Mouse (Mus musculus): ENCODE data around the gene Pim3. TPM values are rescaled to one million over a fixed set of nuclear protein-coding genes. Genes with fewer than 3 reads are reported as not detected.

Pim3 gene
- polyA plus RNA-seq, 2 experiments = 3.1 to 8.5 TPM

DNA sequence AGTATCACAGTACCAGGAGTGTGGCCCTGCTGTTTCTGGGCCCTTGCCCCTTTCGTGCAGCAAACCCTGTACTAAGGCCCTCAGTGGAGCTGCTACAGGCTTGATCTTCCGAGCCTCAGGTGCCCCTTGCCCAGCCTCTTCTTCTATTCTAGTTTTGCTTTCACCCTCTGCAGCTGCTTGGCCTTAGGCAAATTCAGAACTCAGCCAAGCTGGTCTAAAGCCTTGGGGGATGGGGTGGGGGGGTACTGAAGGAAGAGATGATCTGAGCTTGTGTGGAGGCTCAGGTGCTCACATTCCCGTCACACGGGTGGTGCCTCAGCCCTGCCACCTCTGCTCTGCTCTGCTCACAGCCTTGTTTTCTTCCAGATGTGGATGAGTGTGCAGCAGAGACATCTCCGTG is 38.6 kb upstream of the Pim3 start:
- WGBS (ENCODE audit: insufficient replicate concordance) = 82% methylated on average over 5 of the region's 5 CpGs
- DNase-seq (ENCODE audit: low read depth in 3 of 3, low spot score in 3 of 3) (no peak), ATAC-seq (ENCODE audit: insufficient read depth) (no peak)
- Histone ChIP-seq H3K9me3 (ENCODE audit: control insufficient read depth, low read length) (no peaks in the 10 kb centered on the region), H3K27ac (no peak overlapping the region), H3K27me3 (ENCODE audit: control insufficient read depth, insufficient read depth, low read length) (no peaks in the 10 kb centered on the region), H3K36me3 (replicated peaks; ENCODE audit: control insufficient read depth, insufficient read depth, low read depth) (peaks cover 9% of the 10 kb centered on the region), H3K4me3 (ENCODE audit: insufficient read depth in 1 of 2, low read depth in 2 of 2, low read length in 2 of 2) (no peak overlapping the region), H3K4me2 (ENCODE audit: low read depth) (no peak overlapping the region), H3K4me1 (replicated peaks; ENCODE audit: control insufficient read depth in 2 of 2, insufficient read depth in 2 of 2, low read length in 1 of 2) (peaks cover 6% of the 10 kb centered on the region in 2 experiments; a peak in 3 of 4 replicates), H3K9ac (replicated peaks) (no peak overlapping the region)
- TF ChIP-seq EP300 (IDR thresholded peaks at IDR 0.05; ENCODE audit: low read depth) (no peak), CTCF (IDR thresholded peaks at IDR 0.05; ENCODE audit: low read depth) (no peak)

DNA sequence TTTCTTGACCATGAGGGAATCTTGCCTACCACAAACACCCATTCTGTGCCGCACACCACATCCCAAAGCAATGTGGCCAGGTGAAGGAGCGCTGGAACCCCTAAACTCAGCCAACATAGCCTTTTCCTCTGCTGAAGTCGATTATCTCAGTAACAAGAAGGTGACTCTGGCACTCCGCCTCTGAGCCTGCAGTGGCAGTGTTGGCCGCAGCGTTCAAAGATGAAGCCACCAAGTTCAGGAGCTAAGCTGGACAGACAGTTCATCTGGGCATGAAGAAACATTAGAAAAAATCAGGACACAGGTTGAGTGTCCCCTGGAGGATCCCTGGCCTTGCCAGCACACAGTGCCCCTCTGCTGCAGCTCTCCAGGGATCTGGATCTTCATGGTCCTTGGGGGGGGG is 34.5 kb upstream of the Pim3 start:
- Histone ChIP-seq H3K9ac (replicated peaks) (no peak overlapping the region), H3K36me3 (replicated peaks; ENCODE audit: control insufficient read depth, insufficient read depth, low read depth) (peaks cover 9% of the 10 kb centered on the region), H3K4me1 (replicated peaks; ENCODE audit: control insufficient read depth in 2 of 2, insufficient read depth in 2 of 2, low read length in 1 of 2) (peaks cover 0 to 7% of the 10 kb centered on the region in 2 experiments; a peak in 2 of 4 replicates), H3K9me3 (ENCODE audit: control insufficient read depth, low read length) (no peaks in the 10 kb centered on the region), H3K27ac (no peak overlapping the region), H3K4me2 (ENCODE audit: low read depth) (no peak overlapping the region), H3K4me3 (ENCODE audit: insufficient read depth in 1 of 2, low read depth in 2 of 2, low read length in 2 of 2) (no peak overlapping the region), H3K27me3 (ENCODE audit: control insufficient read depth, insufficient read depth, low read length) (no peaks in the 10 kb centered on the region)
- no peak for TF ChIP-seq CTCF (IDR thresholded peaks at IDR 0.05; ENCODE audit: low read depth)
- no peak for TF ChIP-seq EP300 (IDR thresholded peaks at IDR 0.05; ENCODE audit: low read depth)
- no peak for DNase-seq (ENCODE audit: low read depth in 3 of 3, low spot score in 3 of 3)
- WGBS (ENCODE audit: insufficient replicate concordance) = 75% methylated on average over 6 of the region's 6 CpGs
- ATAC-seq (ENCODE audit: insufficient read depth) = no peak

DNA sequence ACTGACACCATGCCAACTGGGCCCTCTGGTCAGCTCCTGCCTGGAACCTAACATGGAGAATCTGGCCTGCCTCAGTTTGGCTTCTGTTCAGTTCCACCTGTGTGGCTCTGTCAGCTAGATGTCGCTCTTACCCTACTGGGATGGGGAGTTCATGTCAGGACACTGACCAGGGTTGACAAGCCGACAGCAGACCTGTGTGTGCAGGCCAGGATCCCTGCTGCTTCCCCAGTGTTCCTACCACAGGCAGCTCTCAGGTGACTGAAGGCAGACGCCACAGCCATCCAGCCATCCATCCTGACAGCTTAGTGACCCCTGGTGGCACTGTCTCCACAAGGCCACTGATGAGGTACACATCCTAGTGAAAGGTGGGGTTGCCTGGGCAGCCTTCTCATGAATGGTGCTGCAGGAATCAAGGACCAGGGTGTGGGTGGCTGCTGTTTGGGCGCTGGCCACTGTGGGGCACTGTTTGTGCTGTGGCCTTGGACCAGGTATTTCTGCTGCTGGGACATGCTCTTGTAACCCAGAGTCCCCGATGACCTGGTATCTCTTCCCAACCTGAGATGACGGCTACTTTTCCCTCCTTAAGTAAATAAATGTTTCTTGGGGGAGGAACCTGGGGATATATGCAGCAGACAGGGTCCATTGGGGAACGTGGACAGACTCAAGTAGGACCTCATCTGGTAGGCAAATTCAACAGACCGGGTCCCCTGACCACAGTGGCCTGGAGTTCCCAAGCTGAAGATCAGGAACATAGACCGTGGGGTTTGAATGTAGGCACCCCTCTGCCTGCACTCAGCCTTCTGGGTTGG is 33.8 kb upstream of the Pim3 start:
- no peaks in the 10 kb centered on the region for H3K27me3 ChIP-seq (ENCODE audit: control insufficient read depth, insufficient read depth, low read length)
- peaks cover 9% of the 10 kb centered on the region for H3K36me3 ChIP-seq (replicated peaks; ENCODE audit: control insufficient read depth, insufficient read depth, low read depth)
- DNase-seq (ENCODE audit: low read depth in 3 of 3, low spot score in 3 of 3) (no peak), ATAC-seq (ENCODE audit: insufficient read depth) (peak; percentile 54; the same call in 1 of the 2 replicates)
- no peak overlapping the region for H3K4me3 ChIP-seq (ENCODE audit: insufficient read depth in 1 of 2, low read depth in 2 of 2, low read length in 2 of 2)
- H3K27ac ChIP-seq = no peak overlapping the region
- H3K4me2 ChIP-seq (ENCODE audit: low read depth) = no peak overlapping the region
- no peak overlapping the region for H3K9ac ChIP-seq (replicated peaks)
- H3K4me1 ChIP-seq (replicated peaks; ENCODE audit: control insufficient read depth in 2 of 2, insufficient read depth in 2 of 2, low read length in 1 of 2) = peaks cover 0 to 7% of the 10 kb centered on the region in 2 experiments; a peak in 2 of 4 replicates
- TF ChIP-seq EP300 (IDR thresholded peaks at IDR 0.05; ENCODE audit: low read depth) (no peak), CTCF (IDR thresholded peaks at IDR 0.05; ENCODE audit: low read depth) (peak; percentile 74)
- WGBS (ENCODE audit: insufficient replicate concordance) = 29% methylated on average over 9 of the region's 9 CpGs
- H3K9me3 ChIP-seq (ENCODE audit: control insufficient read depth, low read length) = no peaks in the 10 kb centered on the region

DNA sequence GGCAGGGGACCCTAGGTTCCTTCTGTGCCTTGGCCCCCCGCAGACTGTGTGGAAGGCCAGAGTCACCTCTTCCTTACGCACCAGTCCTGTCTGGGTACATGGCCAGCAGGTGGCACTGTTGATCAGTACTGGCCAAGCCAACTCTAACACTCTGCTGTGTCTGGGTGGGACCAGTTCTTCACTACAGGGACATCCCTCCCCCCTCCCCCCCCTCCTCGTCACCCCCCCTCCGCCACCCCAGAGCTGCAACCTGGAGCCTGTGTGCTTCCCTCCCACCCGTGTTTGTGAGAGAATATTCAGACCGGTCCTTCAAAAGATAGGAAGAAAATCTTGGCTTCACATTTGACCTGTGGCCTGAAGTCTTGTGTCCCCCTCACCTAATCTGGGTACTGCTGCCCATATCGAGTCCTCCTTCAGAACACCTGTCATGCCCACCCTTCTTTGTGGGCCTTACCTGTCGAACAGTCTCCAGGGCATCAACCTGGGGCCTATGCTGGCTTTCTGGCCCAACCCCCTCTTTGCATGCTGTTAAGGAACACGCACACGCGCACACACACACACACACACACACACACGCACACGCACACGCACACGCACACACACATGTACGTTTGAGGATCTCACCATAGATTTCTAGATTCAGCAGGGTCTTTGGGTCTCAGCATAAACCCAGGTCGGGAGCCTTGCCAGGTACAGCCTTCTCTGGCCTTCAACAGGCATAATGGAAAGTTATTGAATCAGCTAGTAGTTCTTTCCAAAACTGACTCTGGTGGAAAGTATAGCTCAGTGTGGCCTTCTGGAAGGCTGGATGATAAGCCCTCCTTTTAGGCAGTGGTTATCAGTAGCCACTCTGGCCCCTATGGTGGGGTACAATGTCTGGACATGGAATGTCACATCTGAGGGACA is 32.9 kb upstream of the Pim3 start:
- no peak overlapping the region for H3K9ac ChIP-seq (replicated peaks)
- H3K9me3 ChIP-seq (ENCODE audit: control insufficient read depth, low read length) = no peaks in the 10 kb centered on the region
- no peak overlapping the region for H3K4me2 ChIP-seq (ENCODE audit: low read depth)
- 45% methylated on average over 17 of the region's 17 CpGs for WGBS (ENCODE audit: insufficient replicate concordance)
- H3K27ac ChIP-seq = no peak overlapping the region
- ATAC-seq (ENCODE audit: insufficient read depth) (peak; percentile 69; the same call in 1 of the 2 replicates), DNase-seq (ENCODE audit: low read depth in 3 of 3, low spot score in 3 of 3) (peak; percentile 51 to 57 (median 53))
- no peak overlapping the region for H3K4me3 ChIP-seq (ENCODE audit: insufficient read depth in 1 of 2, low read depth in 2 of 2, low read length in 2 of 2)
- peaks cover 0 to 7% of the 10 kb centered on the region in 2 experiments; a peak in 2 of 4 replicates for H3K4me1 ChIP-seq (replicated peaks; ENCODE audit: control insufficient read depth in 2 of 2, insufficient read depth in 2 of 2, low read length in 1 of 2)
- H3K36me3 ChIP-seq (replicated peaks; ENCODE audit: control insufficient read depth, insufficient read depth, low read depth) = peaks cover 9% of the 10 kb centered on the region
- H3K27me3 ChIP-seq (ENCODE audit: control insufficient read depth, insufficient read depth, low read length) = no peaks in the 10 kb centered on the region
- TF ChIP-seq EP300 (IDR thresholded peaks at IDR 0.05; ENCODE audit: low read depth) = no peak
- TF ChIP-seq CTCF (IDR thresholded peaks at IDR 0.05; ENCODE audit: low read depth) = peak; percentile 91
